Mouse (Mus musculus) small intestine, adult 2 months (tissue): ENCODE data around the gene Ywhab.

Experiments
- CTCF ChIP-seq: fragments of 200-500 bp; IDR thresholded peaks from 2 replicates; pipeline ENCODE4 v1.5.1; 2012; ENCODE audit warnings: low read depth, mild to moderate bottlenecking, control low read depth, inconsistent platforms, low read length, moderate library complexity, mixed read lengths; ENCODE audit not compliant: insufficient replicate concordance, insufficient read length; ENCODE audit errors: extremely low read depth
- POLR2A ChIP-seq: fragments of 200-500 bp; IDR thresholded peaks from 2 replicates; pipeline ENCODE4 v1.6.1; 2012; ENCODE audit warnings: low read depth, mild to moderate bottlenecking, control low read depth, inconsistent platforms, low read length, moderate library complexity

DNA sequence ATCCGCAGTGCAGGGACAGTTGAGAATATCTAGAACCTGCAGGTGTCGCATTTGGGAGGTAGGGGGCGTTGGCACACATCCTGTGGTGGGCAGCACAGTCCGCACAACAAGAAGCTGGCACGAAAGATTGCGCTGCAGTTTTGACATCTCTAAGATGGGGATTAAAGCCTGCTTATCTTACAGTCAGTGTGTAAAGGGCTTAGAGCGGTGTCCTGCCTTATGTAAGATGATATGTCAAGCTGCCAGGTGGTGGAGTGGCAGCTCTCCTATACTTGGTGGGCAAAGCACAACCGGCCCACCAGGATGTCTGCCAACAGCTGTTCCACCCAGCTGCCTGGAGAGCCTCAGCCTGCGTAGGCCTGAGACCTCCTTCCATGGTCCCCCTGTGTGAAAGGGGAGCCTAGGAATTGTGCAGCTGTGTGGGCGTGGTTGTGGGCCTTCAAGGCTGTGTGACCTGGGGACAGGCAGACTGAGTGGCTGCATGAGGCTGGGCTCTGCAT lies 41.8 kb downstream of the Ywhab start:
- TF ChIP-seq POLR2A: no peak
- TF ChIP-seq CTCF: no peak
